Mouse (Mus musculus) hindbrain, embryonic 11.5 days (tissue): ENCODE measurements around the gene Mdm2. TPM values are rescaled to one million over a fixed set of nuclear protein-coding genes. Genes with fewer than 3 reads are reported as not detected.
"Not testable (repeated sequence)": the region's sequence is repeated elsewhere in the genome, so short reads cannot be mapped to it uniquely, and the experiment has no call there.

Experiments used
- ATAC-seq: fragments of 200-750 bp; cut with Nextera tagmentation; 2 replicates; pipeline ENCODE4 v1.8.0; 2017; ENCODE audit warnings: mild to moderate bottlenecking, moderate TSS enrichment, moderate library complexity; ENCODE audit not compliant: low FRiP score
- DNase-seq: peaks from one replicate; pipeline ENCODE4 v3.0.0-alpha.2; 2015; ENCODE audit warnings: low spot score
- H3K27ac ChIP-seq: fragments of 300-500 bp; sonication (generic); 2 replicates; pipeline ENCODE4 v1.5.1; 2014; ENCODE audit warnings: mild to moderate bottlenecking, low read depth, low read length
- H3K27me3 ChIP-seq: fragments of 300-500 bp; sonication (generic); 2 replicates; pipeline ENCODE4 v1.6.1; 2014; ENCODE audit warnings: mild to moderate bottlenecking, low read length, moderate library complexity, mixed read lengths; ENCODE audit not compliant: control insufficient read depth, insufficient read depth
- H3K36me3 ChIP-seq: fragments of 300-500 bp; sonication (generic); 2 replicates; pipeline ENCODE4 v1.6.1; 2014; ENCODE audit warnings: mild to moderate bottlenecking, low read length, moderate library complexity, mixed read lengths; ENCODE audit not compliant: control insufficient read depth, insufficient read depth
- H3K4me1 ChIP-seq: fragments of 300-500 bp; sonication (generic); replicated peaks from 2 replicates; pipeline ENCODE4 v1.6.1; 2014; ENCODE audit warnings: low read length, mixed read lengths; ENCODE audit not compliant: control insufficient read depth, insufficient read depth
- H3K4me2 ChIP-seq: fragments of 300-500 bp; sonication (generic); replicated peaks from 2 replicates; pipeline ENCODE4 v1.6.1; 2014; ENCODE audit warnings: mild to moderate bottlenecking, low read depth, low read length
- H3K4me3 ChIP-seq: fragments of 300-500 bp; sonication (generic); 2 replicates; pipeline ENCODE4 v1.5.1; 2014; ENCODE audit warnings: low read depth, low read length
- H3K9ac ChIP-seq: fragments of 300-500 bp; sonication (generic); 2 replicates; pipeline ENCODE4 v1.6.1; 2014; ENCODE audit warnings: low read depth, low read length
- H3K9me3 ChIP-seq: fragments of 300-500 bp; sonication (generic); 2 replicates; pipeline ENCODE4 v1.6.1; 2016; ENCODE audit warnings: low read length; ENCODE audit not compliant: control insufficient read depth
- WGBS: fragments of 180-500 bp; shearing (Covaris S2); extraction: QIAGEN DNeasy Blood & Tissue Kit; methylation state at CpG from one replicate; pipeline ENCODE4 v1.1.7; 2014; 5-methylcytosine and 5-hydroxymethylcytosine counted together
- polyA plus RNA-seq: library from polyadenylated mRNA; unstranded; fragments of >200 nt; fragmentation: Nextera tagmentation; extraction: Ambion mirVana; gene quantifications from 2 replicates; pipeline ENCODE4 v1.2.1, GENCODE M21; 2014

Gene Mdm2
- polyA plus RNA-seq, 1 experiment from 2014 or later = 87.8 TPM

DNA sequence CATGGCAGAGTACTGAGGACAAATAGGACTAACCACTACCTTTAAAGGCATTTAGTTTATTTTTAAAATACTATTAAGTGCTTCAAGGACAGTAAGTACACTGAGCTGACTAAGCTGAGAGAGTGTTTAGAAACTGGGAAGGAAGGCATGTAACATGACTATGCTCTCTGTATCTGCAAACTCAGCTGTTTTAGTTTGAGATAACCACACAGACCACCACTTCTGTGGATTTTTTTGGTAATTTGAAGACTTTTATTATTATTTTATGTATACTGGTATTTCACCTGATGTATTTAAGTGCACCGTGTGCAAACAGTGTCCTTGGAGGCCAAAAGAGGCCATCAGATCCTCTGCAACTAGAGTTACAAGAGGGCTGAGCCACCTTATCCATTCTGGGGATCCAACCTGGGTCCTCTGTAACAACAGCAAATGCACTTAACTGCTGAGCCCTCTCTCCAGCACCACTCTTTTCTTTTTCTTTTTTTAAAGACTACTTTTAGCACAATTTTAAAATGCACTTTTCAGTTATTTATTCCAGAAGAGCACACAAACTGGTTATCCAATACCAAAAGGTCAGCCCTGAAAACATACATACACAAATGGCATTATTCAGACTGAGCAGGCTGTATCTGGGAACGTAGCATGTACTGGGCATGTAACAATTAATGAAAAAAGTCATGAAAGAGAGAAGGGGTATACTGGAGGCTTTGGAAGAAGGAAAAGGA, 3.3 kb downstream of the Mdm2 start:
- Histone ChIP-seq H3K9ac (no peak overlapping the region), H3K36me3 (peaks cover 5% of the 10 kb centered on the region; the same call in 1 of the 2 replicates)

DNA sequence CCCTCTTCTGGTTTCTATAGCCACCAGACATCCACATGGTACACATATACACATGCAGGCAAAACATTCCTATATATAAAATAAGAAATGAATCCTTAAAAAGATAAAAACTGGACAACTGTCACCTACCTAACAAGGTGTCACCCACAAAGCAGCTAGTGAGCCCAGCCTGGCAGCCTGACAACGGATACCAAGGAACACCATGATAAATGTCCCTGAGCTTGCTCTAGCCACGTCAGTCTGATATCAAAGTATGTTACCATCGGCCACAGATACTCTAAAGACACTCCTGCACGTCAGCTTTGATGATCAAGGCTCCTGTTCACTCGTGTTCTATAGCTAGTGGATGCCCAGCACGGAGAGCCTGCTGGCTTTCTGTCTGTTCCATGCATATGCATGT, 4.1 kb downstream of the Mdm2 start:
- no peak overlapping the region for H3K9ac ChIP-seq
- WGBS = 93% methylated on average over 6 of the region's 6 CpGs
- no peak for ATAC-seq
- peaks cover 12% of the 10 kb centered on the region for H3K36me3 ChIP-seq
- H3K4me1 ChIP-seq = 0 out of 2 replicates have a peak, but pooled peaks cover 6% of the 10 kb centered on the region
- H3K9me3 ChIP-seq = no peaks in the 10 kb centered on the region
- H3K27ac ChIP-seq = no peak overlapping the region
- no peak overlapping the region for H3K4me3 ChIP-seq
- DNase-seq = no peak
- H3K27me3 ChIP-seq = no peaks in the 10 kb centered on the region
- no peak overlapping the region for H3K4me2 ChIP-seq

More for the DNA sequence above, 3.3 kb downstream of the Mdm2 start:
- DNase-seq (no peak), ATAC-seq (no peak)
- H3K4me2 ChIP-seq = no peak overlapping the region
- 0 out of 2 replicates have a peak, but pooled peaks cover 6% of the 10 kb centered on the region for H3K4me1 ChIP-seq
- WGBS = 94% methylated on average over 2 of the region's 2 CpGs
- H3K4me3 ChIP-seq = no peak overlapping the region
- H3K9me3 ChIP-seq = no peaks in the 10 kb centered on the region
- H3K27me3 ChIP-seq = no peaks in the 10 kb centered on the region
- no peak overlapping the region for H3K27ac ChIP-seq

DNA sequence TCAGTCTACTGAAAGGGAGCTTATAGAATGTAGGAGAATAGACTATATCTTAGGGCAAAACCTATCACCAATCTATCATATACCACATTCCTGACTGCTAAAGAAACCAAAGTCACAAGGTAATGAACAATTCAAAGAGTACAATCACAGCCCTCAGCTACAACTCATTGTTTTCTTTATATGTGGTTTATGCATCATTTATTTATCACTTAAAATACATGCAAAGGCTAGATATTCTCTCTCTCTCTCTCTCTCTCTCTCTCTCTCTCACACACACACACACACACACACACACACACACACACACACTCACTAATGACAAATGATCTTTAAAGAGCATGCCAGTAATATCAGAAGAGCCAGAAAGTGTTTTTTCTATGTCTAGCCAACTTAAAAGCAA, 4.8 kb downstream of the Mdm2 start:
- no peak overlapping the region for H3K9ac ChIP-seq
- H3K4me3 ChIP-seq = no peak overlapping the region
- H3K36me3 ChIP-seq = peaks cover 12% of the 10 kb centered on the region
- DNase-seq (no peak), ATAC-seq (no peak)
- H3K4me1 ChIP-seq = 0 out of 2 replicates have a peak, but pooled peaks cover 6% of the 10 kb centered on the region
- H3K4me2 ChIP-seq = no peak overlapping the region
- no peaks in the 10 kb centered on the region for H3K27me3 ChIP-seq
- H3K9me3 ChIP-seq = no peaks in the 10 kb centered on the region
- no peak overlapping the region for H3K27ac ChIP-seq

DNA sequence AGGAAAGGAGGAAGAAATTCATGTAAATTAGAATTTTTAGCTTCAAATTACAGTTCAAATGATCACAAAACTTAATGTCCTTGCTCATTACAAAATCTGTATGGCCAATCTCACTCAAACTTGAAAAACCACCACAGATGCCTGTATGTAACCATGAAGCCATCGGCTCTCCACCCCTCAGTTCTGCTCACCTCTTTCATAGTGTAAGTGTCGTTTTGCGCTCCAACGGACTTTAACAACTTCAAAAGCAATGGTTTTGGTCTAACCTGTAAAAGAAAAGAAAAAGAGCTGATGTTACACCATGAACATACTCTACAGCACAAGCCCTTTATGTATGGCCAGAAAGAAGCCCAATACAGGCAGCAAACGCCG, 5.6 kb downstream of the Mdm2 start:
- no peak for DNase-seq
- Histone ChIP-seq H3K27me3 (no peaks in the 10 kb centered on the region), H3K36me3 (peaks cover 15% of the 10 kb centered on the region), H3K4me3 (no peak overlapping the region), H3K4me1 (0 out of 2 replicates have a peak, but pooled peaks cover 6% of the 10 kb centered on the region), H3K9me3 (no peaks in the 10 kb centered on the region), H3K4me2 (no peak overlapping the region), H3K27ac (no peak overlapping the region), H3K9ac (no peak overlapping the region)
- 95% methylated on average over 6 of the region's 6 CpGs for WGBS
- no peak for ATAC-seq

DNA sequence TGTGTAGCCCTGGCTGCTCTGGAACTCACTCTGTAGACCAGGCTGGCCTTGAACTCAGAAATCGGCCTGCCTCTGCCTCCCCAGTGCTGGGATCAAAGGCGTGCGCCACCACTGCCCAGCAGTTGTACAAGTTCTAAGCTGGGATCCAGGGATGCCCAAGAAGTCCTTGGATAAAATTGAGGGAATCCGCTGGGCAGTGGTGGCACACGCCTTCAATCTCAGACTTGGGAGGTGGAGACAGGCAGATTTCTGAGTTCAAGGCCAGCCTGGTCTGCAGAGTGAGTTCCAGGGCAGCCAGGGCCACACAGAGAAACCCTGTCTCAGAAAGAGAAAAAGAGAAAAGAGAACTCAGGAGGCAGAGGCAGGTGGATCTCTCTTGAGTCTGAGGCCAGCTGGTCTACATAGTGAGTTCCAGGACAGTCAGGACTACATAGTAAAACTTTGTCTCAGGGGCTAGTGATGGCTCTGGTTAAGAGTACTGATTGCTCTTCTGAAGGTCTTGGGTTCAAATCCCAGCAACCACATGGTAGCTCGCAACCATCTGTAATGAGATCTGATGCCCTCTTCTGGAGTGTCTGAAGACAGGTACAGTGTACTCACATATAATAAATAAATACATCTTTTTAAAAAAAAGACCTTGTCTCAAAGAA, 6.1 kb downstream of the Mdm2 start:
- ATAC-seq, H3K4me3 ChIP-seq, H3K9me3 ChIP-seq, H3K9ac ChIP-seq, H3K4me2 ChIP-seq, H3K27ac ChIP-seq, DNase-seq, H3K27me3 ChIP-seq, H3K4me1 ChIP-seq: not testable (repeated sequence)
- H3K36me3 ChIP-seq = peaks cover 15% of the 10 kb centered on the region
- WGBS = 95% methylated on average over 6 of the region's 6 CpGs

DNA sequence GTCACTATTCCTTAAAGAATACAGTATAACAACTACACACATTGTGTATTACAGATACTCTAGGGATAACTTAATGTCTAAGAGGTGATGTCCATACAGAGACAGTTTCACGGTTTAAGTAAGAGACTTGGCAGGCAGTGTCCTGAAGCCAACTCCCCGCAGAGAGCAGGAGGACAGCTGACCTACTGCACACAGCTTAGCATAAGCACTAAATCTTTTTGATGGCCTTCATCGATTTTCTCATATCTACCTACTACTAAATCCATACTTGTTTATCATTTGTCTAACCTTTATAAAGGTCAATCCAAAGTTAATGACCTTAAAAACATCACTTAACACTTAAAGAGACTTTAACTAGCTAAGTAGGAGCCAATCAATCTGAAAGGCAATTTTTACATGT, 7.1 kb downstream of the Mdm2 start:
- no peak for ATAC-seq
- H3K27me3 ChIP-seq = no peaks in the 10 kb centered on the region
- H3K36me3 ChIP-seq = peaks cover 15% of the 10 kb centered on the region
- 0 out of 2 replicates have a peak, but pooled peaks cover 3% of the 10 kb centered on the region for H3K4me1 ChIP-seq
- H3K4me2 ChIP-seq = no peak overlapping the region
- 94% methylated on average over 3 of the region's 3 CpGs for WGBS
- no peaks in the 10 kb centered on the region for H3K9me3 ChIP-seq
- H3K4me3 ChIP-seq = no peak overlapping the region
- no peak overlapping the region for H3K9ac ChIP-seq
- H3K27ac ChIP-seq = no peak overlapping the region
- no peak for DNase-seq

DNA sequence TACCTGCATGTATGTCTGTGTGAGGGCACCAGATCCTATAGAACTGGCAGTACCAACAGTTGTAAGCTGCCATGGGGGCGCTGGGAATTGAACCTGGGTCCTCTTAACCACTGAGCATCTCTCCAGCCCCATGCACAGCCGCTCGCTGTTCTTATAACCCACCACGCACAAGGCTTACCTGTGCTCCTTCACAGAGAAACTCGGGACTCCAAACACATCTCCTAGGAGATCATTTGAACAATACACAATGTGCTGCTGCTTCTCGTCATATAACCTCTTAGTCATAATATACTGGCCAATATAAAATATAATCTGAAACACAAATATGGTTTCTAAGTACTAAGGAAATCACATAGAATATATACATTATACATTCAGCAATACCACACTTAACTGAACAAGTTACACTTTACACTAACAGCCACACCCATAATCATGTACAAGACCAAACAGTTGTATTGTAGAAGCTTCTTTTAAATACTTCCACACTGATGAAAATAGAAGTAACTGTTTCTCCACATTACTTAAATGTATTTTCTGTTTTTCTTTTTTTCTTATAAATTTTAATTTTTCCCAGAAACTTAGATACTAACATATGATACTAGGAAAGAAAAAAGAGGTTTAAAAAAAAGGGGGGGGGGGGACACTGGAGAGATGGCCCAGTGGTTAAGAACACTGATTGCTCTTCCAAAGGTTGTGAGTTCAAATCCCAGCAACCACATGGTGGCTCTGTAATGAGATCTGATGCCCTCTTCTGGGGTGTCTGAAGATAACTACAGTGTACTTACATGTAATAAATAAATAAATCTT, 8.3 kb downstream of the Mdm2 start:
- Histone ChIP-seq H3K27ac (no peak overlapping the region), H3K9ac (no peak overlapping the region), H3K4me1 (0 out of 2 replicates have a peak, but pooled peaks cover 3% of the 10 kb centered on the region), H3K27me3 (no peaks in the 10 kb centered on the region), H3K9me3 (no peaks in the 10 kb centered on the region), H3K4me2 (no peak overlapping the region), H3K36me3 (peaks cover 19% of the 10 kb centered on the region), H3K4me3 (no peak overlapping the region)
- ATAC-seq = no peak
- 95% methylated on average over 6 of the region's 6 CpGs for WGBS
- DNase-seq = no peak

DNA sequence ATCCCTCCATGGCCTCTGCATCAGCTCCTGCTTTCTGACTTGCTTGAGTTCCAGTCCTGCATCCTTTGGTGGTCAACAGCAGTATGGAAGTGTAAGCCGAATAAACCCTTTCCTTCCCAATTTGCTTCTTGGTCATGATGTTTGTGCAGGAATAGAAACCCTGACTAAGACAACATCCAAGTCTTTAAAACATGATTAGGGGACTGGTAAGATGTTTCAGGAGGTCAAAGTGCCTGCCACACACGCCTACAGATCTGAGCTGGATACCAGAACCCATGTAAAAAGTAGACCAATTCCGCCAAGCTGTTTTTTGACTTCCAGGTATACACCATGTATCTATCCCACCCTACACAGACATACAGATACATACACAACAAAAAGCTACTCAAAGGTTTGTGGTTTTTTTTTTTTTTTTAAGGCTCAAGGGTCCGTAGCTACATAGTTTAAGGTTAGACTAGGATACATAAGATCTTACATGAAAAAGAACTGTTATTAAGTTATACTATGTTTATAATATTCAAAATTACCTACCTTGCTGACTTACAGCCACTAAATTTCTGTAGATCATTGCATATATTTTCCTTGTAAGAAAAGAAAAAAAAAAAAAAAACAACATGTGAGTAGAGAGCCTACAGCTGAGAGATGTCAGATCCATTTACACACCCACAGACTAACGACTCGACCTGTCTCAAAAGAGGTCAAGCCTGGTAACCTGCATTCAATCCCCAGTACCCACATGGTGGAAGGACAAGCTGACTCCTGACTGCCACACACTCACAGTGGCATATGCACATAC, 9.3 kb downstream of the Mdm2 start:
- WGBS = 92% methylated on average over 6 of the region's 6 CpGs
- H3K9ac ChIP-seq = no peak overlapping the region
- no peak for DNase-seq
- no peaks in the 10 kb centered on the region for H3K27me3 ChIP-seq
- no peaks in the 10 kb centered on the region for H3K9me3 ChIP-seq
- no peak overlapping the region for H3K4me2 ChIP-seq
- H3K27ac ChIP-seq = no peak overlapping the region
- no peak overlapping the region for H3K4me3 ChIP-seq
- no peak for ATAC-seq
- H3K36me3 ChIP-seq = peaks cover 22% of the 10 kb centered on the region
- no peaks in the 10 kb centered on the region for H3K4me1 ChIP-seq
